Mouse (Mus musculus): ENCODE data around the gene Zkscan17. TPM values are rescaled to one million over a fixed set of nuclear protein-coding genes. Genes with fewer than 3 reads are reported as not detected.
A peak's percentile ranks its signal among the peaks of the same experiment; 100 is the strongest.

Gene Zkscan17
- total and polyA plus RNA-seq, 3 experiments = 8.9 to 49.9 (median 36.8) TPM

DNA sequence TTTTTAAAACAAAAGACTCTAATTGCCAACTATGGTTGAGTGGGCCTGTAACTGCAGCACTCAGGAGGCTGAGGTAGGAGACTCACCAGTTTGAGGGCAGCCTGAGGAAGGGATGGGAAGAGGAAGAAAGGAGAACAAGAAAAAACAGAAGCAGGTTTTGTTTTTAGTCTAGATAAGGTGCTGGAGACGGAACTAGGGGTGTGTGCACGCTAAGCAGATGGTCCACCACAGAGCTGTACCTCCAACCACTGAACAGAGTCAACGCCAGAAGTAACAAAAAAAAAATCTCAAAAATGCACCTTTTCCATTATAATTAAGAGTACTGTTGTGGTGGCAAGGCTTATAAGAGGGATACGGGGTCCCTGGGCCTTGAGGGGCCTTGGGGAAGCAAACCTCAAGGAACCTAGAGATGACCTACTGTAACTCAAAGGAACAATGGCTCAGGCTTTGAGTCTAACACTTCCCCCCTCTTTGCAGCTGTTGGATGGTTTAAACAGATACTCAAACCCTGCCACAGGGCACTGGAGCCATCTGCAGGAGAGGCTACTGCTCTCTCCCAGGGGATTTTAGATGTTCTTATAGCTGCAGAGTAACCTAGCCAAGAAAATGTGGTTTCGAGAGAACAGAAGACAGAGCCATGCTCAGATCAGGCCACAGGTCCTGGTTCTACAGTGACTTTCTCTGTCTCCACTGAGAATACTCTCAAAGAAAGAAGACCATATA is 24.4 kb downstream of the Zkscan17 start:
- Histone ChIP-seq H3K27ac (ENCODE audit: insufficient read depth, low read depth) (no peak overlapping the region), H3K9me3 (replicated peaks; ENCODE audit: low read length) (peaks cover 8% of the 10 kb centered on the region), H3K4me3 (replicated peaks in 1 of 3; ENCODE audit: low read depth in 2 of 3, low read length in 2 of 3, poor library complexity in 1 of 3) (no peak overlapping the region), H3K79me2 (replicated peaks; ENCODE audit: control insufficient read depth, extremely low read depth, insufficient read depth, poor library complexity, severe bottlenecking) (peaks cover 2% of the 10 kb centered on the region; the same call in 1 of the 2 replicates), H3K4me1 (ENCODE audit: control insufficient read depth in 1 of 2, insufficient read depth in 2 of 2) (peaks cover 4 to 75% of the 10 kb centered on the region in 2 experiments; a peak in 3 of 4 replicates), H3K27me3 (replicated peaks) (no peaks in the 10 kb centered on the region), H3K4me2 (ENCODE audit: insufficient read depth, low read depth, poor library complexity, severe bottlenecking) (no peak overlapping the region), H3K9ac (ENCODE audit: insufficient read depth, low read depth) (no peak overlapping the region), H3K36me3 (replicated peaks in 1 of 2; ENCODE audit: control insufficient read depth in 1 of 2, insufficient read depth in 1 of 2, low read length in 1 of 2) (peaks cover 69 to 75% of the 10 kb centered on the region in 2 experiments)
- TF ChIP-seq CTCF (conservative IDR thresholded peaks at IDR 0.05 in 1 of 2, IDR thresholded peaks at IDR 0.05 in 1 of 2; ENCODE audit: low read depth in 2 of 2, low read length in 2 of 2) (0 out of 4 replicates have a peak, but pooled peaks of 1 of the 2 experiments have one; percentile 4), ETS1 (conservative IDR thresholded peaks at IDR 0.05; ENCODE audit: low read depth, low read length) (0 out of 2 replicates have a peak, but pooled peaks have one; percentile 12), JUND (conservative IDR thresholded peaks at IDR 0.05; ENCODE audit: low read depth, low read length) (no peak)
- DNase-seq (ENCODE audit: extremely low read depth) = peak; percentile 71
- dilution Hi-C loops (cut with MboI; ENCODE audit: extremely low pct_ligation_motif_present, extremely low pct_unique_long_range_greater_than_20kb, low sequenced_read_pairs) (no loop called here), in situ Hi-C loops (cut with MboI; ENCODE audit: low pct_ligation_motif_present, low pct_unique_long_range_greater_than_20kb, low sequenced_read_pairs) (no loop called here)

DNA sequence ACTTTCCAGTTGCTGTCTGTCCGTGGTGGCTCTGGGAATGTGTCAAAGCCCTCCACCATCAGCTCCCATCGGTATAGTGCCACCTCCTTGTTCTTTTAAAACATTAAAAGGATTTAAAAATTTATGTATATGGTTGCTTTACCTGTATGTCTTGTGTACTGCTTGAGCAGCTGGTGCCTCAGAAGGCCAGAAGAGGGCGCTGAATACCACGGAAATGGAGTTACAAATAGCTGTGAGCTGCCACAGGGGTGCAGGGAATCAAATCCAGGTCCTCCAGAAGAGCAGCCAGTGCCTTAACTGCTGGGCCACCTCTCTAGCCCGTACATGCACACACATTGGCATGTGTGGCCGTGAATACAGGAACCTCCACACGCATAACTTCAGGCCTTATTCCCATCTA is 28.8 kb downstream of the Zkscan17 start:
- dilution Hi-C loops (cut with MboI; ENCODE audit: extremely low pct_ligation_motif_present, extremely low pct_unique_long_range_greater_than_20kb, low sequenced_read_pairs) (no loop called here), in situ Hi-C loops (cut with MboI; ENCODE audit: low pct_ligation_motif_present, low pct_unique_long_range_greater_than_20kb, low sequenced_read_pairs) (no loop called here)
- Histone ChIP-seq H3K4me3 (replicated peaks in 1 of 3; ENCODE audit: low read depth in 2 of 3, low read length in 2 of 3, poor library complexity in 1 of 3) (no peak overlapping the region), H3K27ac (ENCODE audit: insufficient read depth, low read depth) (no peak overlapping the region), H3K9me3 (replicated peaks; ENCODE audit: low read length) (peaks cover 8% of the 10 kb centered on the region), H3K4me1 (ENCODE audit: control insufficient read depth in 1 of 2, insufficient read depth in 2 of 2) (peaks cover 0 to 75% of the 10 kb centered on the region in 2 experiments; a peak in 2 of 4 replicates), H3K27me3 (replicated peaks) (no peaks in the 10 kb centered on the region), H3K79me2 (replicated peaks; ENCODE audit: control insufficient read depth, extremely low read depth, insufficient read depth, poor library complexity, severe bottlenecking) (no peaks in the 10 kb centered on the region), H3K36me3 (replicated peaks in 1 of 2; ENCODE audit: control insufficient read depth in 1 of 2, insufficient read depth in 1 of 2, low read length in 1 of 2) (peaks cover 87 to 99% of the 10 kb centered on the region in 2 experiments), H3K9ac (ENCODE audit: insufficient read depth, low read depth) (no peak overlapping the region), H3K4me2 (ENCODE audit: insufficient read depth, low read depth, poor library complexity, severe bottlenecking) (no peak overlapping the region)
- TF ChIP-seq NRF1 (IDR thresholded peaks at IDR 0.05; ENCODE audit: low read depth, low read length) (no peak), POLR2AphosphoS2 (IDR thresholded peaks at IDR 0.05; ENCODE audit: low read depth, low read length) (no peak), E2F4 (IDR thresholded peaks at IDR 0.05; ENCODE audit: insufficient replicate concordance, low read depth, low read length) (no peak), NELFE (IDR thresholded peaks at IDR 0.05; ENCODE audit: low read depth, low read length) (no peak), IRF4 (IDR thresholded peaks at IDR 0.05; ENCODE audit: low read depth, low read length) (no peak), USF1 (IDR thresholded peaks at IDR 0.05; ENCODE audit: low read depth, low read length) (no peak), MYC (IDR thresholded peaks at IDR 0.05; ENCODE audit: low read depth, low read length) (no peak), CTCF (conservative IDR thresholded peaks at IDR 0.05 in 1 of 2, IDR thresholded peaks at IDR 0.05 in 1 of 2; ENCODE audit: low read depth in 2 of 2, low read length in 2 of 2) (peak in 1 of 2 experiments; percentile 26; a peak in 2 of 4 replicates)
- no peak for DNase-seq (ENCODE audit: extremely low read depth)

DNA sequence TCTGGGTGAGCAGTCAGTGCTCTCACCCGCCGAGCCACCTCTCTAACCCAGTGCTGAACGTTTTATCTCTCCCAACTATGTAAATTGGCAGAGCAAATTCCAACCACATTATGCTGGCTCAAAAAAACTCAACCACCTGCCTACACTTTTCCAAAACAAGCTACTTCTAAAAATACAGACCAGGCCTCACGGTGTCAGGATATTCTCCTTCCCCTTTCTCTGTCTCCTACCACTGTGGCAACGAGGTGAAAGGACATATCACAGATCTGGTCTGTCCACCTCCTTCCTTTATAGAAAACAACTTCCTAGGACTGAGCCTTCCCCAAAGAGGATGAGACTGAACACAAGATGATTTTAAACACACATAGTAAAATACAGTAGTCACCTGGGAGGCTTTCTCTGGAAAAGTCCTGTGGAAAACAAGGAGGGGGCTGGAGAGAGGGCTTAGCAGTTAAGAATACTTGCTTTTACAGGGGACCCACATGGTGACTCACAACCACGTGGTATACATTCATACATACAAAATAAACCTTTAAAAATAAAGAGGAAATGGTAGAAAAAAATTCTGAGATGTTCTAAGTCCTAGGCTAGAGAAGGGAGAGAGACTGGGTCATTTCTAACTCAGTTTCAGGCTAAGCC is 29.8 kb downstream of the Zkscan17 start:
- dilution Hi-C loops (cut with MboI; ENCODE audit: extremely low pct_ligation_motif_present, extremely low pct_unique_long_range_greater_than_20kb, low sequenced_read_pairs) = no loop called here
- H3K4me3 ChIP-seq (replicated peaks in 1 of 3; ENCODE audit: low read depth in 2 of 3, low read length in 2 of 3, poor library complexity in 1 of 3) = no peak overlapping the region
- no peaks in the 10 kb centered on the region for H3K27me3 ChIP-seq (replicated peaks)
- H3K4me1 ChIP-seq (ENCODE audit: control insufficient read depth in 1 of 2, insufficient read depth in 2 of 2) = peaks cover 0 to 66% of the 10 kb centered on the region in 2 experiments; a peak in 2 of 4 replicates
- peaks cover 88 to 99% of the 10 kb centered on the region in 2 experiments for H3K36me3 ChIP-seq (replicated peaks in 1 of 2; ENCODE audit: control insufficient read depth in 1 of 2, insufficient read depth in 1 of 2, low read length in 1 of 2)
- DNase-seq (ENCODE audit: extremely low read depth) = no peak
- 0 out of 2 replicates have a peak, but pooled peaks have one; percentile 32 for TF ChIP-seq MAX (IDR thresholded peaks at IDR 0.05; ENCODE audit: low read length)
- no peak for TF ChIP-seq SMC3 (IDR thresholded peaks at IDR 0.05; ENCODE audit: low read depth, low read length)
- no peaks in the 10 kb centered on the region for H3K79me2 ChIP-seq (replicated peaks; ENCODE audit: control insufficient read depth, extremely low read depth, insufficient read depth, poor library complexity, severe bottlenecking)
- H3K9ac ChIP-seq (ENCODE audit: insufficient read depth, low read depth) = no peak overlapping the region
- no peak overlapping the region for H3K27ac ChIP-seq (ENCODE audit: insufficient read depth, low read depth)
- in situ Hi-C loops (cut with MboI; ENCODE audit: low pct_ligation_motif_present, low pct_unique_long_range_greater_than_20kb, low sequenced_read_pairs) = no loop called here
- no peak overlapping the region for H3K4me2 ChIP-seq (ENCODE audit: insufficient read depth, low read depth, poor library complexity, severe bottlenecking)
- peaks cover 8% of the 10 kb centered on the region for H3K9me3 ChIP-seq (replicated peaks; ENCODE audit: low read length)
